Mouse (Mus musculus): Measurements from ENCODE around the gene Olfr224. TPM values are rescaled to one million over a fixed set of nuclear protein-coding genes. Genes with fewer than 3 reads are reported as not detected.
"Not testable (repeated sequence)": the region's sequence is repeated elsewhere in the genome, so short reads cannot be mapped to it uniquely, and the experiment has no call there.

Olfr224 gene
- total RNA-seq, 1 experiment from 2014 or later: not detected

- ATAC-seq (ENCODE audit: extremely low read depth, insufficient number of reproducible peaks, low FRiP score, poor library complexity, severe bottlenecking): not testable (repeated sequence)
These were observed 35.6 kb downstream of the Olfr224 start, which contains the start of gene Olfr330 for GRCm38 (mm10) chr11:58534736-58535135. TSS of gene Olfr330 (minus strand) at chr11:58534836.

GRCm38 (mm10) chr11:58519756-58520155, 50.6 kb downstream of the Olfr224 start:
- ATAC-seq (ENCODE audit: extremely low read depth, insufficient number of reproducible peaks, low FRiP score, poor library complexity, severe bottlenecking): not testable (repeated sequence)

- not testable (repeated sequence) for ATAC-seq (ENCODE audit: extremely low read depth, insufficient number of reproducible peaks, low FRiP score, poor library complexity, severe bottlenecking)
These were observed 51.4 kb downstream of the Olfr224 start for GRCm38 (mm10) chr11:58518916-58519315.

Other genes with a start within 250 kb of the Olfr224 start
- 27.3 and 36.1 TPM in 2 replicates for gene Zfp672, start 240.2 kb downstream of the Olfr224 start, total RNA-seq (2017)
- 20.5 and 34.0 TPM in 2 replicates for gene Sh3bp5l, start 239.8 kb downstream of the Olfr224 start, total RNA-seq (2017)
- not detected in 2 replicates for gene Lypd8, start 191.5 kb downstream of the Olfr224 start, total RNA-seq (2017)
- gene 1810065E05Rik, start 149.4 kb downstream of the Olfr224 start, total RNA-seq (2017): not detected in 2 replicates
- gene Gm12253, start 138.0 kb downstream of the Olfr224 start, total RNA-seq (2017): not detected in 2 replicates
- gene Lypd9, start 117.6 kb downstream of the Olfr224 start, total RNA-seq (2017): not detected in 2 replicates
- not detected in 2 replicates for gene Olfr30, start 108.3 kb downstream of the Olfr224 start, total RNA-seq (2017)
- not detected in 2 replicates for gene Olfr332, start 78.0 kb downstream of the Olfr224 start, total RNA-seq (2017)
- gene Olfr331, start 68.0 kb downstream of the Olfr224 start, total RNA-seq (2017): not detected in 2 replicates
- gene Olfr330, start 35.7 kb downstream of the Olfr224 start, total RNA-seq (2017): not detected in 2 replicates
- gene Olfr329-ps, start 24.1 kb downstream of the Olfr224 start, total RNA-seq (2017): not detected in 2 replicates
- gene Olfr328, start 14.9 kb downstream of the Olfr224 start, total RNA-seq (2017): 0.12 TPM in 1 of 2 replicates, not detected in the other
- gene Olfr325, start 7.2 kb upstream of the Olfr224 start, total RNA-seq (2017): not detected in 2 replicates
- not detected in 2 replicates for gene Olfr324, start 24.6 kb upstream of the Olfr224 start, total RNA-seq (2017)
- gene 2210407C18Rik, start 45.5 kb upstream of the Olfr224 start, total RNA-seq (2017): not detected in 2 replicates
- gene Olfr323, start 59.9 kb upstream of the Olfr224 start, total RNA-seq (2017): not detected in 2 replicates
- gene Trim58, start 69.9 kb upstream of the Olfr224 start, total RNA-seq (2017): 0.35 and 0.49 TPM in 2 replicates
- not detected in 2 replicates for gene Olfr322, start 88.2 kb upstream of the Olfr224 start, total RNA-seq (2017)
- not detected in 2 replicates for gene Olfr320, start 110.5 kb upstream of the Olfr224 start, total RNA-seq (2017)
- gene Olfr319, start 128.6 kb upstream of the Olfr224 start, total RNA-seq (2017): not detected in 2 replicates
- 0.23 TPM in 1 of 2 replicates, not detected in the other for gene Olfr318, start 153.5 kb upstream of the Olfr224 start, total RNA-seq (2017)
- not detected in 2 replicates for gene Olfr317, start 168.7 kb upstream of the Olfr224 start, total RNA-seq (2017)
- not detected in 2 replicates for gene Olfr316, start 182.2 kb upstream of the Olfr224 start, total RNA-seq (2017)
- gene Olfr315, start 202.6 kb upstream of the Olfr224 start, total RNA-seq (2017): not detected in 2 replicates
- gene Olfr314, start 212.4 kb upstream of the Olfr224 start, total RNA-seq (2017): not detected in 2 replicates
- gene Fam183b, start 231.4 kb upstream of the Olfr224 start, total RNA-seq (2017): not detected in 2 replicates
- gene Olfr313, start 244.4 kb upstream of the Olfr224 start, total RNA-seq (2017): not detected in 2 replicates